Mouse (Mus musculus): ENCODE results near the gene Kbtbd7. TPM values are rescaled to one million over a fixed set of nuclear protein-coding genes. Genes with fewer than 3 reads are reported as not detected.
A peak's percentile ranks its signal among the peaks of the same experiment; 100 is the strongest.

Gene Kbtbd7
- polyA plus RNA-seq, 1 experiment from 2014 or later: 5.9 TPM

DNA sequence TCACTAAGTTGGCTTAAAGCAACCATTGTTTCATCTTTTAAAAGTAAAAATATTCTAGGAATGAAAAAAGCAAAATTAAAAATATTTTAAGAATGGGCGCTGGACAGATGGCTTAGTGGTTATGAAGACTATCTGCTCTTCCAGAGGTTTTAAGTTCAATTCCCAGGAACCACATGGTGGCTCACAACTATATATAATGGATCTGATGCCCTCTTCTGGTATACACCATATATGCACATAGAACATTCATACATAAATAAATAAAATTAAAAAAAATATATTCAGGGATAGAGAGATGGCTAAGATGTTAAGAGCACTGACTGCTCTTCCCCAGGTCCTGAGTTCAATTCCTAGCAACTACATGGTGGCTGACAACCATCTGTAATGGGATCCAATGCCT lies 39.3 kb downstream of the Kbtbd7 start:
- Histone ChIP-seq H3K4me2 (replicated peaks; ENCODE audit: low read depth) (no peak overlapping the region), H3K4me1 (replicated peaks; ENCODE audit: control insufficient read depth, insufficient read depth, low read length) (no peaks in the 10 kb centered on the region), H3K36me3 (ENCODE audit: control insufficient read depth, insufficient read depth) (peaks cover 64% of the 10 kb centered on the region), H3K27ac (ENCODE audit: low read depth, low read length) (no peak overlapping the region), H3K27me3 (replicated peaks; ENCODE audit: control insufficient read depth, insufficient read depth, low read length) (no peaks in the 10 kb centered on the region), H3K9me3 (ENCODE audit: control insufficient read depth) (no peaks in the 10 kb centered on the region), H3K9ac (ENCODE audit: low read depth, low read length) (no peak overlapping the region), H3K4me3 (ENCODE audit: low read depth, low read length) (no peak overlapping the region)
- peak; percentile 28 for TF ChIP-seq CTCF (IDR thresholded peaks at IDR 0.05; ENCODE audit: low read depth)
- WGBS: 90% methylated on average over 1 of the region's 1 CpGs
- ATAC-seq: no peak

DNA sequence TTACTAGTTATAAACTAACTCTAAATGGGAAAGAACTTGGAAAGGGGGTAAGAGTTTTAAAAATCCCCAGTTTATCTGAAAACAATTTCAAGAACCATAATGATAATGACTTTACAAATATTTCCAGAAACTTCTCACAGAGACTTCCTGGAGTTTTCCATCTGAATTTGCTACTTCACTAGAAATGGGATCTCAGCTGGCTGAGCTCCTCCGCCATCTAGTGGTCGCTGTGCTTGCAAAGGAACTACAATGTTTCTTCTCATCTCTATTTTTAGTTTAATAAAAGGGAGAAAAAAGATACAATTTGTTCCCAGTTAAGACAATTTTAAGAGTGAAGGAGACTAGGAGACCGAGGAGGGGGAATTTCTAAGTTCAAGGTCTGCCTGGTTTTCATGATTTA lies 41.3 kb downstream of the Kbtbd7 start:
- H3K4me2 ChIP-seq (replicated peaks; ENCODE audit: low read depth): no peak overlapping the region
- no peaks in the 10 kb centered on the region for H3K27me3 ChIP-seq (replicated peaks; ENCODE audit: control insufficient read depth, insufficient read depth, low read length)
- peaks cover 66% of the 10 kb centered on the region for H3K36me3 ChIP-seq (ENCODE audit: control insufficient read depth, insufficient read depth)
- WGBS: 23% methylated on average over 3 of the region's 3 CpGs
- no peak overlapping the region for H3K9ac ChIP-seq (ENCODE audit: low read depth, low read length)
- no peak overlapping the region for H3K27ac ChIP-seq (ENCODE audit: low read depth, low read length)
- H3K4me1 ChIP-seq (replicated peaks; ENCODE audit: control insufficient read depth, insufficient read depth, low read length): no peaks in the 10 kb centered on the region
- TF ChIP-seq CTCF (IDR thresholded peaks at IDR 0.05; ENCODE audit: low read depth): peak; percentile 83
- no peak for ATAC-seq
- H3K4me3 ChIP-seq (ENCODE audit: low read depth, low read length): no peak overlapping the region
- H3K9me3 ChIP-seq (ENCODE audit: control insufficient read depth): no peaks in the 10 kb centered on the region

DNA sequence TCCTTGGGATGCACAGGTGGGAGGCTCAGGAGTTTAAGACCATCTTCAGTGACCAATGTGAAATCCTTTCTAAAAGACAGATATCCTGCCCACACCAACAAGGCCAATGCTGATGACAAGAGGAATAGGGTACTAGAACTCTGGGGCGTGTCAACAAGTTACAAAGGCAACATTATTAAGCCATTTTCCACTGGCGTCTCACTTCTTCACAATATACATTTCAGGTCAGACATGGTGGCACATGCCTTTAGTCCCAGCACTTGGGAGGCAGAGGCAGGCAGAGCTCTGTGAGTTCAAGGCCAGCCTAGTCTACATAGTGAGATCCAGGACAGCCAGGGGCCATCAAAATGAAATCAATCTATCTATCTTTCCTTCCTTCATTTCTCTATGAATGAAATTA lies 47.1 kb downstream of the Kbtbd7 start:
- no peaks in the 10 kb centered on the region for H3K9me3 ChIP-seq (ENCODE audit: control insufficient read depth)
- peaks cover 70% of the 10 kb centered on the region for H3K36me3 ChIP-seq (ENCODE audit: control insufficient read depth, insufficient read depth)
- TF ChIP-seq CTCF (IDR thresholded peaks at IDR 0.05; ENCODE audit: low read depth): no peak
- no peak overlapping the region for H3K9ac ChIP-seq (ENCODE audit: low read depth, low read length)
- H3K27me3 ChIP-seq (replicated peaks; ENCODE audit: control insufficient read depth, insufficient read depth, low read length): no peaks in the 10 kb centered on the region
- no peak overlapping the region for H3K4me2 ChIP-seq (replicated peaks; ENCODE audit: low read depth)
- no peaks in the 10 kb centered on the region for H3K4me1 ChIP-seq (replicated peaks; ENCODE audit: control insufficient read depth, insufficient read depth, low read length)
- no peak overlapping the region for H3K27ac ChIP-seq (ENCODE audit: low read depth, low read length)
- WGBS: 88% methylated on average over 2 of the region's 2 CpGs
- no peak overlapping the region for H3K4me3 ChIP-seq (ENCODE audit: low read depth, low read length)
- ATAC-seq: no peak

Other genes starting within 250 kb of the Kbtbd7 start
- not detected in 2 replicates for gene Zfp957, start 179.1 kb upstream of the Kbtbd7 start, polyA plus RNA-seq (2015; fragmentation: Nextera tagmentation; extraction: Ambion mirVana)
- gene Rgcc, start 124.9 kb upstream of the Kbtbd7 start, polyA plus RNA-seq (2015; fragmentation: Nextera tagmentation; extraction: Ambion mirVana): 42.5 and 54.8 TPM in 2 replicates
- gene Naa16, start 35.7 kb upstream of the Kbtbd7 start, polyA plus RNA-seq (2015; fragmentation: Nextera tagmentation; extraction: Ambion mirVana): 16.7 and 16.8 TPM in 2 replicates
- gene Mtrf1, start 28.7 kb upstream of the Kbtbd7 start, polyA plus RNA-seq (2015; fragmentation: Nextera tagmentation; extraction: Ambion mirVana): 4.9 and 5.1 TPM in 2 replicates
- 0.92 and 0.98 TPM in 2 replicates for gene Kbtbd6, start 25.3 kb downstream of the Kbtbd7 start, polyA plus RNA-seq (2015; fragmentation: Nextera tagmentation; extraction: Ambion mirVana)
- 19.2 and 20.0 TPM in 2 replicates for gene Elf1, start 54.7 kb downstream of the Kbtbd7 start, polyA plus RNA-seq (2015; fragmentation: Nextera tagmentation; extraction: Ambion mirVana)
- 29.8 and 31.0 TPM in 2 replicates for gene Wbp4, start 55.0 kb downstream of the Kbtbd7 start, polyA plus RNA-seq (2015; fragmentation: Nextera tagmentation; extraction: Ambion mirVana)
- gene Sugt1, start 161.2 kb downstream of the Kbtbd7 start, polyA plus RNA-seq (2015; fragmentation: Nextera tagmentation; extraction: Ambion mirVana): 81.3 and 83.2 TPM in 2 replicates
- 0.18 TPM in 1 of 2 replicates, not detected in the other for gene Cnmd, start 235.7 kb downstream of the Kbtbd7 start, polyA plus RNA-seq (2015; fragmentation: Nextera tagmentation; extraction: Ambion mirVana)

Data from intestine, postnatal 0 days (tissue).